Mouse (Mus musculus) testis, adult 2 months (tissue): ENCODE measurements around the gene Syn2. TPM values are rescaled to one million over a fixed set of nuclear protein-coding genes. Genes with fewer than 3 reads are reported as not detected.

Experiments used
- H3K27ac ChIP-seq: fragments of 200-500 bp; 2 replicates; pipeline ENCODE4 v1.5.1; 2012; ENCODE audit warnings: low read depth, low read length; ENCODE audit not compliant: control insufficient read depth, insufficient read depth
- H3K27me3 ChIP-seq: fragments of 200-500 bp; 2 replicates; pipeline ENCODE4 v1.6.1; 2012; ENCODE audit warnings: mild to moderate bottlenecking, low read length, moderate library complexity; ENCODE audit not compliant: control insufficient read depth, insufficient read depth
- H3K36me3 ChIP-seq: fragments of 200-500 bp; 2 replicates; pipeline ENCODE4 v1.6.1; 2012; ENCODE audit warnings: mild to moderate bottlenecking, low read length; ENCODE audit not compliant: control insufficient read depth, insufficient read depth
- H3K4me1 ChIP-seq: fragments of 200-500 bp; 2 replicates; pipeline ENCODE4 v1.6.1; 2012; ENCODE audit warnings: low read length; ENCODE audit not compliant: control insufficient read depth, insufficient read depth
- H3K4me3 ChIP-seq: fragments of 200-500 bp; 2 replicates; pipeline ENCODE4 v1.5.1; 2012; ENCODE audit warnings: low read depth, mild to moderate bottlenecking, low read length, moderate library complexity, mixed read lengths; ENCODE audit not compliant: control insufficient read depth
- CTCF ChIP-seq: fragments of 200-500 bp; IDR thresholded peaks from 2 replicates; pipeline ENCODE4 v1.5.1; 2012; ENCODE audit warnings: low read depth, mild to moderate bottlenecking, inconsistent platforms, low read length, moderate library complexity; ENCODE audit not compliant: control insufficient read depth, insufficient read depth, insufficient replicate concordance
- POLR2A ChIP-seq: fragments of 200-500 bp; IDR thresholded peaks from 2 replicates; pipeline ENCODE4 v1.6.1; 2012; ENCODE audit warnings: low read depth, mild to moderate bottlenecking, inconsistent platforms, low read length, moderate library complexity; ENCODE audit not compliant: control insufficient read depth
- polyA plus RNA-seq: library from polyadenylated mRNA; depleted of rRNA; stranded (reverse); fragments of >200 nt; gene quantifications from 2 replicates; pipeline ENCODE4 v1.2.3, GENCODE M21; 2012

The Syn2 gene
- polyA plus RNA-seq, 1 experiment: 9.2 TPM

GRCm38 (mm10) chr6:115136156-115136555 is 1.5 kb downstream of the Syn2 start:
- Histone ChIP-seq H3K4me3 (no peak overlapping the region), H3K36me3 (no peaks in the 10 kb centered on the region), H3K27me3 (no peaks in the 10 kb centered on the region), H3K27ac (no peak overlapping the region), H3K4me1 (peaks cover 12% of the 10 kb centered on the region)
- TF ChIP-seq POLR2A: no peak
- no peak for TF ChIP-seq CTCF

- H3K4me1 ChIP-seq: no peaks in the 10 kb centered on the region
- H3K4me3 ChIP-seq: no peak overlapping the region
- H3K27ac ChIP-seq: no peak overlapping the region
- TF ChIP-seq CTCF (no peak), POLR2A (no peak)
- H3K36me3 ChIP-seq: no peaks in the 10 kb centered on the region
- H3K27me3 ChIP-seq: no peaks in the 10 kb centered on the region
Observed at GRCm38 (mm10) chr6:115141446-115141845, 6.7 kb downstream of the Syn2 start.

GRCm38 (mm10) chr6:115161175-115161574 is 26.5 kb downstream of the Syn2 start:
- Histone ChIP-seq H3K27me3 (no peaks in the 10 kb centered on the region), H3K4me3 (no peak overlapping the region), H3K36me3 (no peaks in the 10 kb centered on the region), H3K4me1 (no peaks in the 10 kb centered on the region), H3K27ac (no peak overlapping the region)
- no peak for TF ChIP-seq CTCF
- TF ChIP-seq POLR2A: no peak

- Histone ChIP-seq H3K4me3 (no peak overlapping the region), H3K27me3 (no peaks in the 10 kb centered on the region), H3K36me3 (no peaks in the 10 kb centered on the region), H3K27ac (no peak overlapping the region), H3K4me1 (no peaks in the 10 kb centered on the region)
- no peak for TF ChIP-seq CTCF
- TF ChIP-seq POLR2A: no peak
Observed at GRCm38 (mm10) chr6:115165863-115166470, 31.3 kb downstream of the Syn2 start.

- Histone ChIP-seq H3K4me3 (no peak overlapping the region), H3K36me3 (no peaks in the 10 kb centered on the region), H3K4me1 (no peaks in the 10 kb centered on the region), H3K27ac (no peak overlapping the region), H3K27me3 (no peaks in the 10 kb centered on the region)
- TF ChIP-seq POLR2A (no peak), CTCF (no peak)
Observed at GRCm38 (mm10) chr6:115168921-115169320, 34.2 kb downstream of the Syn2 start.

GRCm38 (mm10) chr6:115169518-115169917 is 34.8 kb downstream of the Syn2 start:
- no peak overlapping the region for H3K27ac ChIP-seq
- no peaks in the 10 kb centered on the region for H3K4me1 ChIP-seq

GRCm38 (mm10) chr6:115174845-115175244 is 40.1 kb downstream of the Syn2 start:
- H3K4me3 ChIP-seq: no peak overlapping the region
- H3K27me3 ChIP-seq: no peaks in the 10 kb centered on the region
- no peaks in the 10 kb centered on the region for H3K36me3 ChIP-seq
- H3K4me1 ChIP-seq: no peaks in the 10 kb centered on the region
- no peak for TF ChIP-seq POLR2A
- no peak for TF ChIP-seq CTCF
- no peak overlapping the region for H3K27ac ChIP-seq

More at GRCm38 (mm10) chr6:115169518-115169917, 34.8 kb downstream of the Syn2 start:
- Histone ChIP-seq H3K27me3 (no peaks in the 10 kb centered on the region), H3K36me3 (no peaks in the 10 kb centered on the region), H3K4me3 (no peak overlapping the region)
- TF ChIP-seq CTCF (no peak), POLR2A (no peak)

- H3K27ac ChIP-seq: no peak overlapping the region
- no peak for TF ChIP-seq CTCF
- no peak for TF ChIP-seq POLR2A
- H3K4me3 ChIP-seq: no peak overlapping the region
Observed at GRCm38 (mm10) chr6:115178826-115179225, 44.1 kb downstream of the Syn2 start.

More at GRCm38 (mm10) chr6:115178826-115179225, 44.1 kb downstream of the Syn2 start:
- H3K36me3 ChIP-seq: no peaks in the 10 kb centered on the region
- H3K4me1 ChIP-seq: no peaks in the 10 kb centered on the region
- H3K27me3 ChIP-seq: no peaks in the 10 kb centered on the region
